In genomic region chr2:131908906-131909305, GRCm38 (mm10) we compare ENCODE assay signal across 11 mouse cellular contexts. TPM values are rescaled to one million over a fixed set of nuclear protein-coding genes. Genes with fewer than 3 reads are reported as not detected.
DNase-seq lines count a peak whose midpoint lies in the region; ATAC-seq lines count a peak whose summit lies in the region.
"Had no signal": no experiment of that assay in that cellular context is flagged by ENCODE, and none has a peak within 500 bp of the region (broad histone marks: within the 10 kb centered on the region; RNA-seq: fewer than 3 reads in every experiment).

No protein-coding gene starts in this region.

- no peak for ATAC-seq in forebrain, embryonic 12.5 days (ENCODE audit: low FRiP score)
- no peak for ATAC-seq in midbrain, embryonic 14.5 days (ENCODE audit: low FRiP score, low TSS enrichment)

- DNase-seq in cerebellum, adult 11 months = peak; percentile 25
- DNase-seq in cerebellum, postnatal 4 days (ENCODE audit: low spot score in 2 of 2) = no peak
- DNase-seq in kidney, adult 18-20 months = peak; percentile 27
- DNase-seq in kidney, postnatal 10 days = no peak
- no peak for DNase-seq in midbrain, embryonic 14.5 days
- DNase-seq in frontal cortex, postnatal 14 days (ENCODE audit: low spot score in 2 of 2) = no peak
- no peak for DNase-seq in retina, postnatal 1 day
- DNase-seq: thymus, postnatal 25 days had no signal

- no peak overlapping the region for H3K27ac ChIP-seq in forebrain, embryonic 12.5 days
- H3K27ac ChIP-seq in midbrain, embryonic 14.5 days (replicated peaks; ENCODE audit: low read depth, low read length) = no peak overlapping the region

- H3K4me2 ChIP-seq in forebrain, embryonic 12.5 days = peak overlapping the region; percentile 66
- H3K4me2 ChIP-seq in midbrain, embryonic 14.5 days (ENCODE audit: low read length) = peak overlapping the region; percentile 67

- H3K4me1 ChIP-seq in forebrain, embryonic 12.5 days = peaks cover 25% of the 10 kb centered on the region
- H3K4me1 ChIP-seq in midbrain, embryonic 14.5 days (ENCODE audit: control insufficient read depth, insufficient read depth, low read length) = peaks cover 17% of the 10 kb centered on the region

- no peak overlapping the region for H3K4me3 ChIP-seq in forebrain, embryonic 12.5 days (replicated peaks)
- H3K4me3 ChIP-seq in midbrain, embryonic 14.5 days (replicated peaks; ENCODE audit: low read depth, low read length) = no peak overlapping the region

- 69% methylated on average over 1 of the region's 1 CpGs for WGBS in forebrain, embryonic 12.5 days
- WGBS in midbrain, embryonic 14.5 days = 73% methylated on average over 1 of the region's 1 CpGs

- H3K9me3 ChIP-seq in forebrain, embryonic 12.5 days = no peaks in the 10 kb centered on the region
- H3K9me3 ChIP-seq in midbrain, embryonic 14.5 days (ENCODE audit: control insufficient read depth, low read length) = no peaks in the 10 kb centered on the region

- no peaks in the 10 kb centered on the region for H3K36me3 ChIP-seq in forebrain, embryonic 12.5 days (replicated peaks)
- 0 out of 2 replicates have a peak, but pooled peaks cover 3% of the 10 kb centered on the region for H3K36me3 ChIP-seq in midbrain, embryonic 14.5 days (ENCODE audit: control insufficient read depth, insufficient read depth, low read length)

- H3K9ac ChIP-seq in forebrain, embryonic 12.5 days = no peak overlapping the region
- H3K9ac ChIP-seq in midbrain, embryonic 14.5 days (replicated peaks; ENCODE audit: low read length) = no peak overlapping the region

- peaks cover 4% of the 10 kb centered on the region; the same call in 1 of the 2 replicates for H3K27me3 ChIP-seq in forebrain, embryonic 12.5 days
- no peaks in the 10 kb centered on the region for H3K27me3 ChIP-seq in midbrain, embryonic 14.5 days (ENCODE audit: control insufficient read depth, insufficient read depth, low read length)

RNA-seq across cellular contexts. Expression of gene Prnp, which starts 0.8 kb away (rescaled TPM):
- polyA plus RNA-seq in forebrain, embryonic 12.5 days (2016; fragmentation: Nextera tagmentation; extraction: Ambion mirVana) = 66.4 and 67.7 TPM in 2 replicates
- polyA plus RNA-seq in midbrain, embryonic 14.5 days (2014; fragmentation: Nextera tagmentation; extraction: Ambion mirVana) = 97.3 and 118 TPM in 2 replicates

RNA-seq across cellular contexts. Expression of gene Prn, which starts 0.9 kb away (rescaled TPM):
- not detected in 2 replicates for polyA plus RNA-seq in forebrain, embryonic 12.5 days (2016; fragmentation: Nextera tagmentation; extraction: Ambion mirVana)
- not detected in 2 replicates for polyA plus RNA-seq in midbrain, embryonic 14.5 days (2014; fragmentation: Nextera tagmentation; extraction: Ambion mirVana)
- polyA plus RNA-seq: inflammation-experienced regulatory T-cells, adult 6 months; lung, embryonic 16.5 days had no signal

RNA-seq across cellular contexts. Expression of gene Prnd, which starts 41.8 kb away (rescaled TPM):
- polyA plus RNA-seq in forebrain, embryonic 12.5 days (2016; fragmentation: Nextera tagmentation; extraction: Ambion mirVana) = 7.0 and 7.3 TPM in 2 replicates
- 6.4 and 14.1 TPM in 2 replicates for polyA plus RNA-seq in midbrain, embryonic 14.5 days (2014; fragmentation: Nextera tagmentation; extraction: Ambion mirVana)

RNA-seq across cellular contexts. Expression of gene Erv3, which starts 49.4 kb away (rescaled TPM):
- polyA plus RNA-seq in forebrain, embryonic 12.5 days (2016; fragmentation: Nextera tagmentation; extraction: Ambion mirVana) = not detected in 2 replicates
- not detected in 2 replicates for polyA plus RNA-seq in midbrain, embryonic 14.5 days (2014; fragmentation: Nextera tagmentation; extraction: Ambion mirVana)
- polyA plus RNA-seq: inflammation-experienced regulatory T-cells, adult 6 months; lung, embryonic 16.5 days had no signal

Comparison
In these comparisons a context has a peak if more than half of its experiments do, and no peak if none do; other contexts are left out.
1. DNase-seq: peak in cerebellum, adult 11 months (single experiment) and kidney, adult 18-20 months (single experiment); none in cerebellum, postnatal 4 days (0 of 2), kidney, postnatal 10 days (single experiment), midbrain, embryonic 14.5 days (single experiment), frontal cortex, postnatal 14 days (0 of 2) and retina, postnatal 1 day (single experiment).